Mouse (Mus musculus) limb, embryonic 11.5 days (tissue): ENCODE measurements around the gene Ms4a7. TPM values are rescaled to one million over a fixed set of nuclear protein-coding genes. Genes with fewer than 3 reads are reported as not detected.
"Not testable (repeated sequence)": the region's sequence is repeated elsewhere in the genome, so short reads cannot be mapped to it uniquely, and the experiment has no call there.

Experiments
- ATAC-seq: fragments of 200-750 bp; cut with Nextera tagmentation; 2 replicates; pipeline ENCODE4 v1.8.0; 2017; ENCODE audit warnings: low read depth; ENCODE audit not compliant: insufficient number of reproducible peaks, low FRiP score, low TSS enrichment
- DNase-seq: peaks from one replicate; pipeline ENCODE4 v3.0.0-alpha.2; 2015; ENCODE audit warnings: low spot score
- H3K27ac ChIP-seq: fragments of 300-500 bp; sonication (generic); replicated peaks from 2 replicates; pipeline ENCODE4 v1.5.1; 2014; ENCODE audit warnings: low read depth, mild to moderate bottlenecking, low read length
- H3K27me3 ChIP-seq: fragments of 300-500 bp; sonication (generic); 2 replicates; pipeline ENCODE4 v1.6.1; 2014; ENCODE audit warnings: mild to moderate bottlenecking, low read length, mixed read lengths; ENCODE audit not compliant: control insufficient read depth, insufficient read depth
- H3K36me3 ChIP-seq: fragments of 300-500 bp; sonication (generic); 2 replicates; pipeline ENCODE4 v1.6.1; 2014; ENCODE audit warnings: mild to moderate bottlenecking, low read length, moderate library complexity, mixed read lengths; ENCODE audit not compliant: control insufficient read depth, insufficient read depth
- H3K4me1 ChIP-seq: fragments of 300-500 bp; sonication (generic); 2 replicates; pipeline ENCODE4 v1.6.1; 2014; ENCODE audit warnings: low read length, mixed read lengths; ENCODE audit not compliant: control insufficient read depth, insufficient read depth
- H3K4me2 ChIP-seq: fragments of 300-500 bp; sonication (generic); 2 replicates; pipeline ENCODE4 v1.6.1; 2014; ENCODE audit warnings: low read depth, mild to moderate bottlenecking, moderate library complexity; ENCODE audit not compliant: severe bottlenecking
- H3K4me3 ChIP-seq: fragments of 300-500 bp; sonication (generic); 2 replicates; pipeline ENCODE4 v1.5.1; 2014; ENCODE audit warnings: low read depth, low read length
- H3K9ac ChIP-seq: fragments of 300-500 bp; sonication (generic); 2 replicates; pipeline ENCODE4 v1.6.1; 2014; ENCODE audit warnings: mild to moderate bottlenecking, low read length
- H3K9me3 ChIP-seq: fragments of 300-500 bp; sonication (generic); 2 replicates; pipeline ENCODE4 v1.6.1; 2016; ENCODE audit warnings: low read length; ENCODE audit not compliant: control insufficient read depth
- WGBS: fragments of 180-500 bp; shearing (Covaris S2); extraction: QIAGEN DNeasy Blood & Tissue Kit; methylation state at CpG from one replicate; pipeline ENCODE4 v1.1.7; 2014; 5-methylcytosine and 5-hydroxymethylcytosine counted together
- polyA plus RNA-seq: library from polyadenylated mRNA; unstranded; fragments of >200 nt; fragmentation: Nextera tagmentation; extraction: Ambion mirVana; gene quantifications from 2 replicates; pipeline ENCODE4 v1.2.1, GENCODE M21; 2014

Ms4a7 gene
- polyA plus RNA-seq, 1 experiment from 2014 or later: 0.57 TPM

- H3K36me3 ChIP-seq, H3K4me2 ChIP-seq, H3K4me3 ChIP-seq, H3K4me1 ChIP-seq, DNase-seq, H3K27me3 ChIP-seq, H3K27ac ChIP-seq, H3K9ac ChIP-seq, H3K9me3 ChIP-seq, ATAC-seq: not testable (repeated sequence)
- WGBS: 8% methylated on average over 3 of the region's 3 CpGs
Observed at GRCm38 (mm10) chr19:11293616-11294015, 42.3 kb downstream of the Ms4a7 start.

DNA sequence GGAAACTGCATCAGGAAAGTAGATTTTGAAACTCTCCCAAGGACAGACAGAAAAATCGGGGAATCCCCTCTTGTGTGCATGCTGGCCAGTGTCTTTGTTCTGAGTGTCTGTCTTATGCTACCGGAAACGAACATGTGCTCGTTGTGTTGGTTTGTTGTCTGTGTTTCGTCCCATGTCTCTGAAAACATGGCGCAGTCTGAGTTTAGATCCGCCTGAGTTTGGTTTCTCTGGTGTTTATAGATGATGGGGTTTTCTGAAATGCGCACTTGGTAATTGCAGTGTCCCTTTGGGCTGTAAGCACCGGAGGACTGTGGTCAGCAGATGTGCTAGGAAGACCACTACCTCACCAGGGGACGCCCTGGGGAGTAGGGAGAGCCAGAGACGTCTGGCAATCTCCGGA is 43.0 kb downstream of the Ms4a7 start:
- Histone ChIP-seq H3K27me3 (no peaks in the 10 kb centered on the region), H3K9ac (0 out of 2 replicates have a peak overlapping the region, but pooled peaks have one; percentile 23), H3K27ac (no peak overlapping the region), H3K4me2 (peak overlapping the region; percentile 43), H3K9me3 (no peaks in the 10 kb centered on the region), H3K4me1 (no peaks in the 10 kb centered on the region), H3K36me3 (no peaks in the 10 kb centered on the region), H3K4me3 (peak overlapping the region; percentile 21)
- peak; percentile 43 for DNase-seq
- ATAC-seq: no peak
- 14% methylated on average over 12 of the region's 12 CpGs for WGBS

- no peak within 1 kb of the TSS for H3K9ac ChIP-seq
- H3K4me1 ChIP-seq: no peaks in the 10 kb centered on the region
- no peaks in the 10 kb centered on the region for H3K9me3 ChIP-seq
- DNase-seq (no peak), ATAC-seq (no peak)
- H3K4me3 ChIP-seq: no peak within 1 kb of the TSS
- no peaks in the 10 kb centered on the region for H3K36me3 ChIP-seq
- no peak within 1 kb of the TSS for H3K27ac ChIP-seq
- H3K27me3 ChIP-seq: no peaks in the 10 kb centered on the region
- WGBS: 88% methylated on average over 2 of the region's 2 CpGs
- H3K4me2 ChIP-seq: no peak within 1 kb of the TSS
Observed at GRCm38 (mm10) chr19:11283773-11284172, 52.2 kb downstream of the Ms4a7 start, which contains the start of gene Ms4a5. Gene Ms4a5, minus strand, starts transcription at chr19:11283873.

GRCm38 (mm10) chr19:11280223-11280622 is 55.7 kb downstream of the Ms4a7 start:
- ATAC-seq: no peak
- 86% methylated on average over 3 of the region's 3 CpGs for WGBS

GRCm38 (mm10) chr19:11276431-11276830 is 59.5 kb downstream of the Ms4a7 start:
- no peak overlapping the region for H3K4me2 ChIP-seq
- H3K9ac ChIP-seq: no peak overlapping the region
- H3K4me1 ChIP-seq: no peaks in the 10 kb centered on the region
- DNase-seq (no peak), ATAC-seq (no peak)
- H3K4me3 ChIP-seq: no peak overlapping the region
- no peaks in the 10 kb centered on the region for H3K9me3 ChIP-seq
- no peaks in the 10 kb centered on the region for H3K27me3 ChIP-seq
- 75% methylated on average over 5 of the region's 5 CpGs for WGBS
- no peak overlapping the region for H3K27ac ChIP-seq
- no peaks in the 10 kb centered on the region for H3K36me3 ChIP-seq

More at GRCm38 (mm10) chr19:11280223-11280622, 55.7 kb downstream of the Ms4a7 start:
- Histone ChIP-seq H3K9ac (no peak overlapping the region), H3K9me3 (no peaks in the 10 kb centered on the region), H3K27ac (no peak overlapping the region), H3K4me3 (no peak overlapping the region), H3K4me2 (no peak overlapping the region), H3K36me3 (no peaks in the 10 kb centered on the region), H3K4me1 (no peaks in the 10 kb centered on the region), H3K27me3 (no peaks in the 10 kb centered on the region)
- DNase-seq: no peak

Other genes with a start within 250 kb of the Ms4a7 start
- gene 1700017D01Rik, start 205.3 kb downstream of the Ms4a7 start, polyA plus RNA-seq: not detected in 2 replicates
- gene 1700025F22Rik, start 170.8 kb downstream of the Ms4a7 start, polyA plus RNA-seq: not detected in 2 replicates
- not detected in 2 replicates for gene Ms4a13, start 139.4 kb downstream of the Ms4a7 start, polyA plus RNA-seq
- not detected in 2 replicates for gene Ms4a12, start 103.7 kb downstream of the Ms4a7 start, polyA plus RNA-seq
- gene Ms4a1, start 69.9 kb downstream of the Ms4a7 start, polyA plus RNA-seq: 0.05 TPM in 1 of 2 replicates, not detected in the other
- not detected in 2 replicates for gene Ms4a5, start 52.3 kb downstream of the Ms4a7 start, polyA plus RNA-seq
- gene Ms4a14, start 21.7 kb downstream of the Ms4a7 start, polyA plus RNA-seq: 0.04 TPM in 1 of 2 replicates, not detected in the other
- 0.62 and 0.91 TPM in 2 replicates for gene Ms4a4a, start 39.4 kb upstream of the Ms4a7 start, polyA plus RNA-seq
- gene Ms4a4c, start 68.6 kb upstream of the Ms4a7 start, polyA plus RNA-seq: 0.30 TPM in 1 of 2 replicates, not detected in the other
- not detected in 2 replicates for gene Ms4a4b, start 107.4 kb upstream of the Ms4a7 start, polyA plus RNA-seq
- 1.2 and 1.6 TPM in 2 replicates for gene Ms4a6c, start 133.2 kb upstream of the Ms4a7 start, polyA plus RNA-seq
- gene Gm8369, start 149.8 kb upstream of the Ms4a7 start, polyA plus RNA-seq: not detected in 2 replicates
- gene Ms4a6b, start 180.4 kb upstream of the Ms4a7 start, polyA plus RNA-seq: 1.6 and 2.2 TPM in 2 replicates
- gene Ms4a4d, start 200.7 kb upstream of the Ms4a7 start, polyA plus RNA-seq: 0.41 and 1.1 TPM in 2 replicates